ENCODE assay signal across 8 mouse cellular contexts in the genomic region with DNA sequence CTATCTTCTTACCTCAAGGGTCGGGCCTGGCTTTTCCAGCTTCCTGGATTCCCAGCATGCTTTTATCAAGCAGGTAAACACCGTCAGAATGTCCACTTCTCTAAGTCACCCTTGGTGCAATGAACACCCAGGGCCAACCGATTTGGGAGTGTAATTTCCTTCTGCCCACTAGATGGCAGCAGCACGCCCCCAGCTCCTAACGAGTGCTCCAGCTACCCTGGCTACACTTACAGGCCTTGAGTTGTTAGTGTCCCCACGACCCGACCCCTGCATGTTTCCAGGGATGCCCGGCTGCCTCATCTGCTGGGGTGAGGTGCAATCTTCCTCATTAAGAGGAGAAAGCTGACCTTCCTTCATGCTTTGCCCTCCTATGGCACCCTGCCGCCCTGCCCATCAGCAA. TPM values are rescaled to one million over a fixed set of nuclear protein-coding genes. Genes with fewer than 3 reads are reported as not detected.
DNase-seq lines count a peak whose midpoint lies in the region; ATAC-seq lines count a peak whose summit lies in the region.

No protein-coding gene starts in this region.

- DNase-seq in layer of hippocampus, postnatal 14 days (ENCODE audit: low spot score in 2 of 2), result peak; percentile 39 to 45
- DNase-seq in layer of hippocampus, postnatal 36 days, result no peak
- peak; percentile 82 for DNase-seq in ES-CJ7 (ENCODE audit: low read depth, low spot score)
- DNase-seq in c-Kit-negative CD71-positive TER-119-positive erythroid progenitor cells, embryonic 14.5 days (ENCODE audit: low read depth, low spot score), result peak; percentile 20
- DNase-seq in kidney, postnatal 36 days, result peak; percentile 31 to 72
- peak; percentile 62 for DNase-seq in yolk sac, embryonic 10.5 days (ENCODE audit: low spot score)

- no peaks in the 10 kb centered on the region for H3K36me3 ChIP-seq in forebrain, embryonic 13.5 days (ENCODE audit: poor library complexity, severe bottlenecking)
- H3K36me3 ChIP-seq in midbrain, embryonic 13.5 days, result peaks cover 6% of the 10 kb centered on the region

- no peak overlapping the region for H3K9ac ChIP-seq in forebrain, embryonic 13.5 days
- H3K9ac ChIP-seq in midbrain, embryonic 13.5 days (replicated peaks), result no peak overlapping the region

- no peak overlapping the region for H3K27ac ChIP-seq in forebrain, embryonic 13.5 days
- H3K27ac ChIP-seq in midbrain, embryonic 13.5 days, result no peak overlapping the region

- no peak overlapping the region for H3K4me2 ChIP-seq in forebrain, embryonic 13.5 days
- no peak overlapping the region for H3K4me2 ChIP-seq in midbrain, embryonic 13.5 days (replicated peaks)

- no peaks in the 10 kb centered on the region for H3K9me3 ChIP-seq in forebrain, embryonic 13.5 days (replicated peaks)
- H3K9me3 ChIP-seq in midbrain, embryonic 13.5 days, result no peaks in the 10 kb centered on the region

- WGBS in forebrain, embryonic 13.5 days, result 16% methylated on average over 9 of the region's 9 CpGs
- WGBS in midbrain, embryonic 13.5 days, result 18% methylated on average over 9 of the region's 9 CpGs

- H3K4me3 ChIP-seq in forebrain, embryonic 13.5 days, result no peak overlapping the region
- no peak overlapping the region for H3K4me3 ChIP-seq in midbrain, embryonic 13.5 days (replicated peaks)

- ATAC-seq in forebrain, embryonic 13.5 days, result peak; percentile 33; the same call in 1 of the 2 replicates
- peak; percentile 58 for ATAC-seq in midbrain, embryonic 13.5 days

- H3K4me1 ChIP-seq in forebrain, embryonic 13.5 days, result peaks cover 11% of the 10 kb centered on the region
- peaks cover 21% of the 10 kb centered on the region for H3K4me1 ChIP-seq in midbrain, embryonic 13.5 days (replicated peaks)

- H3K27me3 ChIP-seq in forebrain, embryonic 13.5 days, result peaks cover 6% of the 10 kb centered on the region; the same call in 1 of the 2 replicates
- H3K27me3 ChIP-seq in midbrain, embryonic 13.5 days, result peaks cover 9% of the 10 kb centered on the region; the same call in 1 of the 2 replicates

RNA-seq across cellular contexts. Expression of a gene that starts 51.2 kb away (rescaled TPM):
- 10 to 100 TPM; 16.6 to 18.2 TPM for total RNA-seq in layer of hippocampus, postnatal 14 days (2021)
- 10 to 100 TPM; 15.8 to 16.0 TPM for total RNA-seq in layer of hippocampus, postnatal 36 days (2021)
- polyA plus RNA-seq in forebrain, embryonic 13.5 days (2015; fragmentation: Nextera tagmentation; extraction: Ambion mirVana), result 28.9 and 30.5 TPM in 2 replicates
- 41.6 and 42.0 TPM in 2 replicates for polyA plus RNA-seq in midbrain, embryonic 13.5 days (2015; fragmentation: Nextera tagmentation; extraction: Ambion mirVana)

Comparison
In these comparisons a context has a peak if more than half of its experiments do, and no peak if none do; other contexts are left out.
1. DNase-seq: peak in layer of hippocampus, postnatal 14 days (2 of 2), ES-CJ7 (single experiment), c-Kit-negative CD71-positive TER-119-positive erythroid progenitor cells, embryonic 14.5 days (single experiment), kidney, postnatal 36 days (2 of 2) and yolk sac, embryonic 10.5 days (single experiment); none in layer of hippocampus, postnatal 36 days (0 of 2).